Mouse (Mus musculus) limb, embryonic 10.5 days (tissue): ENCODE results near the gene Ptpn4. TPM values are rescaled to one million over a fixed set of nuclear protein-coding genes. Genes with fewer than 3 reads are reported as not detected.

Experiments used
- DNase-seq: peaks from one replicate; pipeline ENCODE4 v3.0.0-alpha.2; 2017; ENCODE audit warnings: low spot score
- H3K27ac ChIP-seq: fragments of 300-500 bp; sonication (generic); 2 replicates; pipeline ENCODE4 v1.5.1; 2016; ENCODE audit warnings: mild to moderate bottlenecking
- H3K27me3 ChIP-seq: fragments of 300-500 bp; sonication (generic); 2 replicates; pipeline ENCODE4 v1.6.1; 2016; ENCODE audit warnings: low read depth, mild to moderate bottlenecking; ENCODE audit not compliant: poor library complexity, severe bottlenecking
- H3K36me3 ChIP-seq: fragments of 300-500 bp; sonication (generic); 2 replicates; pipeline ENCODE4 v1.6.1; 2016; ENCODE audit warnings: mild to moderate bottlenecking, moderate library complexity
- H3K4me1 ChIP-seq: fragments of 300-500 bp; sonication (generic); 2 replicates; pipeline ENCODE4 v1.6.1; 2016
- H3K4me3 ChIP-seq: fragments of 300-500 bp; sonication (generic); 2 replicates; pipeline ENCODE4 v1.5.1; 2016; ENCODE audit warnings: mild to moderate bottlenecking, moderate library complexity
- H3K9me3 ChIP-seq: fragments of 300-500 bp; sonication (generic); replicated peaks from 2 replicates; pipeline ENCODE4 v1.6.1; 2016; ENCODE audit warnings: mild to moderate bottlenecking
- WGBS: fragments of 180-500 bp; shearing (Covaris S2); methylation state at CpG from one replicate; pipeline ENCODE4 v1.1.7; 2016; 5-methylcytosine and 5-hydroxymethylcytosine counted together
- polyA plus RNA-seq: library from polyadenylated mRNA; unstranded; fragments of >200 nt; fragmentation: Nextera tagmentation; extraction: Ambion mirVana; gene quantifications from 2 replicates; pipeline ENCODE4 v1.2.1, GENCODE M21; 2016

Gene Ptpn4
- polyA plus RNA-seq, 1 experiment from 2014 or later = 6.5 TPM

GRCm38 (mm10) chr1:119849146-119849935, 11.9 kb upstream of the Ptpn4 start:
- Histone ChIP-seq H3K9me3 (no peaks in the 10 kb centered on the region), H3K36me3 (no peaks in the 10 kb centered on the region), H3K27ac (no peak overlapping the region), H3K4me3 (no peak overlapping the region), H3K27me3 (no peaks in the 10 kb centered on the region), H3K4me1 (0 out of 2 replicates have a peak, but pooled peaks cover 4% of the 10 kb centered on the region)
- 94% methylated on average over 12 of the region's 12 CpGs for WGBS
- no peak for DNase-seq

- H3K36me3 ChIP-seq = no peaks in the 10 kb centered on the region
- 60% methylated on average over 4 of the region's 4 CpGs for WGBS
- H3K4me3 ChIP-seq = no peak overlapping the region
- no peaks in the 10 kb centered on the region for H3K27me3 ChIP-seq
- no peaks in the 10 kb centered on the region for H3K9me3 ChIP-seq
- no peak for DNase-seq
- H3K4me1 ChIP-seq = 0 out of 2 replicates have a peak, but pooled peaks cover 4% of the 10 kb centered on the region
- H3K27ac ChIP-seq = no peak overlapping the region
These were observed 7.9 kb upstream of the Ptpn4 start for GRCm38 (mm10) chr1:119845321-119845720.

- Histone ChIP-seq H3K36me3 (no peaks in the 10 kb centered on the region), H3K27ac (no peak overlapping the region), H3K4me1 (0 out of 2 replicates have a peak, but pooled peaks cover 4% of the 10 kb centered on the region), H3K27me3 (no peaks in the 10 kb centered on the region), H3K9me3 (no peaks in the 10 kb centered on the region), H3K4me3 (no peak overlapping the region)
- WGBS = 81% methylated on average over 3 of the region's 3 CpGs
- DNase-seq = no peak
These were observed 5.7 kb upstream of the Ptpn4 start for GRCm38 (mm10) chr1:119843121-119843520.

DNA sequence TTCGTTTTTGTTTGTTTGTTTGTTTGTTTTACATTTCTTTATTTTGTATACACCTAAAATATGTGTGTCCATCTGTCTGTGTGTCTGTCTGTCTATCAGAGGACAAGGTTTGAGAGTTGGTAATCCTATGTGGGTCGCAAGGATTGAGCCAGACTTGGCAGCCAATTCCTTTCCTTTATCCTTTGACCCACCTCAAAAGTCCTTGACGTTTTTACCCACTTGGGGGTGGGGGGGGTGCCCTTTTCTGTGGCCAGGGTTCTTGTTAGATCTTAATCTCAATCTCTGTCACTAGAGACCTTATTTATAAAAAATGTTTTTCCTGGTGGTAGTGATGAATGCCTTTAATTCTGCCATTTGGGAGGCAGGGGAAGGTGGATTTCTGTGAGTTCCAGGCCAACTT, 828 bp upstream of the Ptpn4 start:
- Histone ChIP-seq H3K4me3 (peak overlapping the region; percentile 94; the same call in 1 of the 2 replicates), H3K36me3 (no peaks in the 10 kb centered on the region), H3K9me3 (no peaks in the 10 kb centered on the region), H3K27me3 (no peaks in the 10 kb centered on the region), H3K27ac (no peak overlapping the region), H3K4me1 (peaks cover 14% of the 10 kb centered on the region)
- WGBS = 49% methylated on average over 3 of the region's 3 CpGs
- DNase-seq = no peak

GRCm38 (mm10) chr1:119836479-119837015, 866 bp downstream of the Ptpn4 start:
- H3K36me3 ChIP-seq = no peaks in the 10 kb centered on the region
- DNase-seq = peak; percentile 76
- H3K9me3 ChIP-seq = no peaks in the 10 kb centered on the region
- peaks cover 14% of the 10 kb centered on the region for H3K4me1 ChIP-seq
- H3K27ac ChIP-seq = peak overlapping the region; percentile 96
- H3K27me3 ChIP-seq = no peaks in the 10 kb centered on the region
- under 1% methylated on average over 31 of the region's 31 CpGs for WGBS
- H3K4me3 ChIP-seq = peak overlapping the region; percentile 94

GRCm38 (mm10) chr1:119835726-119836478, 1.5 kb downstream of the Ptpn4 start:
- H3K27ac ChIP-seq = no peak overlapping the region; the same call in 1 of the 2 replicates

GRCm38 (mm10) chr1:119828160-119828559, 9.3 kb downstream of the Ptpn4 start:
- WGBS = 95% methylated on average over 1 of the region's 1 CpGs
- no peak for DNase-seq
- Histone ChIP-seq H3K9me3 (no peaks in the 10 kb centered on the region), H3K27ac (no peak overlapping the region), H3K27me3 (no peaks in the 10 kb centered on the region), H3K36me3 (no peaks in the 10 kb centered on the region), H3K4me1 (no peaks in the 10 kb centered on the region), H3K4me3 (no peak overlapping the region)

More at GRCm38 (mm10) chr1:119835726-119836478, 1.5 kb downstream of the Ptpn4 start:
- 24% methylated on average over 9 of the region's 9 CpGs for WGBS
- no peak for DNase-seq
- Histone ChIP-seq H3K4me1 (peaks cover 14% of the 10 kb centered on the region), H3K9me3 (no peaks in the 10 kb centered on the region), H3K4me3 (peak overlapping the region; percentile 94), H3K27me3 (no peaks in the 10 kb centered on the region), H3K36me3 (no peaks in the 10 kb centered on the region)

GRCm38 (mm10) chr1:119818704-119819103, 18.7 kb downstream of the Ptpn4 start:
- DNase-seq = no peak
- H3K4me3 ChIP-seq = no peak overlapping the region
- no peaks in the 10 kb centered on the region for H3K27me3 ChIP-seq
- no peaks in the 10 kb centered on the region for H3K36me3 ChIP-seq
- H3K27ac ChIP-seq = no peak overlapping the region
- H3K4me1 ChIP-seq = no peaks in the 10 kb centered on the region
- WGBS = 87% methylated on average over 1 of the region's 1 CpGs
- H3K9me3 ChIP-seq = no peaks in the 10 kb centered on the region

DNA sequence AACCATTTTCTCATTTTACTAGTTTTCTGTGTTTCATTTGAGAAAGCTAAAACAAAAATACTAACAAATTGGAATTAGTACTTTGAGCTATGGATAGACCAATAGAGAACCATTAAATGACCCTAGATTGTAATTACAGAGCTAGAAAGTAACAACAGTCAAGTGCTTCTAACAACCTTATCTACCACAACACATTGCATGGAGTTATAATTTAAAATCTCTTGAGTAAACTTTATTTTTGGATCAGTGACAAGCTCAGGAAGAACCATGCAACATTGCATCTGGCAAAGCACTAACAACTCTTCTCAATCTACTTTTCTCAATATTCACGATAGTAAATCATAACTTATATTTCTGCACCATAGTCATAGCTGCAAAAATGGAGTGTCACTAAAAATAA, 29.7 kb downstream of the Ptpn4 start:
- no peaks in the 10 kb centered on the region for H3K36me3 ChIP-seq
- no peaks in the 10 kb centered on the region for H3K4me1 ChIP-seq
- no peak overlapping the region for H3K4me3 ChIP-seq

DNA sequence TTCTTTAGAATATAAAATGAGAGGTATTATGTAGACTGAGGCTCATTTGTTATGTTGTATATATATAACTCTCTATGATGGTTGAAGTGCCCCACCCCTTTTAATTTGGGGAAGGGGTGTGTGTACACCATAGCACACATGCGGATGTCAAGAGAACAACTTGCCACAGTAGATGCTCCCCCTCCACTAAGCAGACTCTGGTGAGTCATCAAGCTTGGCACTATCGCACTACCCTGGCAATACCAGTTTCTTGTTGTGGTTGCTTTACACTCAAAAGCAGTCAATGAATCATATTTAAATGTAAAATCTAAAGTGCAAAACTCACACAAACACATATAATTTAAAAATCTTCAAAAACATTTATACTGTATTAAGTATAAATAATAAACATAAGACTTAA, 31.4 kb downstream of the Ptpn4 start:
- Histone ChIP-seq H3K27me3 (no peaks in the 10 kb centered on the region), H3K36me3 (no peaks in the 10 kb centered on the region), H3K27ac (no peak overlapping the region), H3K4me1 (no peaks in the 10 kb centered on the region), H3K4me3 (no peak overlapping the region), H3K9me3 (no peaks in the 10 kb centered on the region)
- WGBS = 96% methylated on average over 2 of the region's 2 CpGs
- DNase-seq = no peak

More for the DNA sequence above, 29.7 kb downstream of the Ptpn4 start:
- Histone ChIP-seq H3K27ac (no peak overlapping the region), H3K9me3 (no peaks in the 10 kb centered on the region), H3K27me3 (no peaks in the 10 kb centered on the region)
- no peak for DNase-seq
- WGBS = 96% methylated on average over 1 of the region's 1 CpGs

DNA sequence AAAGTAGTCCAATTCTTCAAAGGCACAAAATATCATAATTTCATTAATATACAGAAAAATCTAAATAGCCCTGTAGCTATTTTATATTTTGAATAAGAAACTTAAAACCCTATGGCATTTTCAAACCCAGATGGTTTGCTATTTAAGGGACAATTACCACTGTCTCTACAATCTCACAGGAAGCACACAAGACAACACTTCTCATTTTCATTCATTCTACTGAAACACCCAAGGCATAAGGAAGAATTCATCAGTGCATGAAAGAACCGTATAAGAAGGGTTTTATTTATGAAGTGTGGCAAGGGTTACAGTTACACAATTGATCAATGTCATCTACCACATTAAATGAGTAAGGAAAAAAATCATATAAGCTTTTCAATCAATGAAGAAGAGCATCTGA, 32.8 kb downstream of the Ptpn4 start:
- Histone ChIP-seq H3K36me3 (no peaks in the 10 kb centered on the region), H3K4me3 (no peak overlapping the region), H3K27me3 (no peaks in the 10 kb centered on the region), H3K27ac (no peak overlapping the region), H3K9me3 (no peaks in the 10 kb centered on the region), H3K4me1 (no peaks in the 10 kb centered on the region)
- WGBS = 48% methylated on average over 1 of the region's 1 CpGs
- DNase-seq = no peak

- Histone ChIP-seq H3K27ac (no peak overlapping the region), H3K4me1 (peaks cover 3% of the 10 kb centered on the region; the same call in 1 of the 2 replicates), H3K9me3 (no peaks in the 10 kb centered on the region), H3K36me3 (peaks cover 12% of the 10 kb centered on the region; the same call in 1 of the 2 replicates), H3K27me3 (no peaks in the 10 kb centered on the region), H3K4me3 (no peak overlapping the region)
- DNase-seq = no peak
These were observed 42.2 kb downstream of the Ptpn4 start for GRCm38 (mm10) chr1:119795174-119795573.

DNA sequence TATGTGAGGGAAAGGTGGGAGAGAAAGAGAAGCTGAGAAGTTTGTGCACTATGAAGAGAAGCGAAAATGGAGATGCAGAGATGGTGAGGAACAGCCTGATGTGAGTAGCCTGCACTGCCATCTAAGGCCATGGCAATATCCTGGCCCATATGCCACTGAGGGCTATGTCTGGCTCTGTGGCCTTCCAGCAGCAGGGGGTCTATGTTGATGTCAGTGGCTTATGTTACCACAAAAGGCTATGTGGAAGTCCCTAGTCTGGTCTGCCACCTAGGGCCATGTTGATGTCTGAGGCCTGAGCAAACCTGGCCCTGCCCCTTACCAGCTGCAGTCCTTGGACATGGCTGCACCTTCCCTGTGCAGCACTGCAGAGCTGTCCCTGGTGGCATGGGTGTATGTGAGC, 43.1 kb downstream of the Ptpn4 start:
- Histone ChIP-seq H3K36me3 (peaks cover 12% of the 10 kb centered on the region; the same call in 1 of the 2 replicates), H3K27me3 (no peaks in the 10 kb centered on the region), H3K4me1 (peaks cover 3% of the 10 kb centered on the region; the same call in 1 of the 2 replicates), H3K4me3 (no peak overlapping the region), H3K9me3 (no peaks in the 10 kb centered on the region), H3K27ac (no peak overlapping the region)
- WGBS = 100% methylated on average over 1 of the region's 1 CpGs
- no peak for DNase-seq
